In genomic region chr3:27603905-27604620, GRCm38 (mm10) we compare ENCODE assay signal across 14 mouse cellular contexts.
DNase-seq lines count a peak whose midpoint lies in the region; ATAC-seq and TF ChIP-seq lines count a peak whose summit lies in the region.
"Had no signal": no experiment of that assay in that cellular context is flagged by ENCODE, and none has a peak within 500 bp of the region (broad histone marks: within the 10 kb centered on the region; RNA-seq: fewer than 3 reads in every experiment).

No protein-coding gene starts in this region.

- no peak overlapping the region for H3K9ac ChIP-seq in liver, adult 2 months (ENCODE audit: low read depth, low read length)
- no peak overlapping the region for H3K9ac ChIP-seq in liver, embryonic 12.5 days
- no peak overlapping the region for H3K9ac ChIP-seq in limb, embryonic 15.5 days
- H3K9ac ChIP-seq: liver, embryonic 15.5 days; midbrain, embryonic 12.5 days; stomach, embryonic 15.5 days had no signal

- no peak overlapping the region for H3K4me3 ChIP-seq in liver, adult 2 months (ENCODE audit: insufficient read depth, low read depth, low read length)
- H3K4me3 ChIP-seq in liver, embryonic 12.5 days = no peak overlapping the region
- H3K4me3 ChIP-seq in kidney, adult 2 months (ENCODE audit: insufficient read depth, low read depth, low read length) = no peak overlapping the region
- no peak overlapping the region for H3K4me3 ChIP-seq in limb, embryonic 15.5 days
- H3K4me3 ChIP-seq: liver, embryonic 15.5 days; midbrain, embryonic 12.5 days; stomach, embryonic 15.5 days had no signal

- 22% methylated on average over 13 of the region's 13 CpGs for WGBS in liver, adult 2 months
- WGBS in liver, embryonic 12.5 days (ENCODE audit: insufficient replicate concordance) = 77% methylated on average over 13 of the region's 13 CpGs
- 34% methylated on average over 13 of the region's 13 CpGs for WGBS in kidney, adult 2 months
- 40% methylated on average over 13 of the region's 13 CpGs for WGBS in limb, embryonic 15.5 days

- H3K9me3 ChIP-seq in liver, embryonic 12.5 days (replicated peaks) = no peaks in the 10 kb centered on the region
- no peaks in the 10 kb centered on the region for H3K9me3 ChIP-seq in limb, embryonic 15.5 days
- H3K9me3 ChIP-seq: liver, embryonic 15.5 days; midbrain, embryonic 12.5 days; stomach, embryonic 15.5 days had no signal

- no peaks in the 10 kb centered on the region for H3K27me3 ChIP-seq in liver, adult 2 months (ENCODE audit: control insufficient read depth, insufficient read depth, low read length)
- peaks cover 6% of the 10 kb centered on the region for H3K27me3 ChIP-seq in liver, embryonic 12.5 days (replicated peaks)
- no peaks in the 10 kb centered on the region for H3K27me3 ChIP-seq in kidney, adult 2 months (replicated peaks; ENCODE audit: control insufficient read depth, insufficient read depth, low read length)
- no peaks in the 10 kb centered on the region for H3K27me3 ChIP-seq in limb, embryonic 15.5 days
- H3K27me3 ChIP-seq: liver, embryonic 15.5 days; midbrain, embryonic 12.5 days; stomach, embryonic 15.5 days had no signal

- no peak overlapping the region for H3K4me2 ChIP-seq in liver, embryonic 12.5 days
- no peak overlapping the region for H3K4me2 ChIP-seq in limb, embryonic 15.5 days
- H3K4me2 ChIP-seq: liver, embryonic 15.5 days; midbrain, embryonic 12.5 days; stomach, embryonic 15.5 days had no signal

- H3K79me2 ChIP-seq in liver, adult 2 months (ENCODE audit: control insufficient read depth, insufficient read depth, low read length) = peaks cover 21% of the 10 kb centered on the region; the same call in 1 of the 2 replicates

- H3K27ac ChIP-seq in liver, adult 2 months (replicated peaks; ENCODE audit: insufficient read depth, low read depth, low read length) = no peak overlapping the region
- H3K27ac ChIP-seq in liver, embryonic 12.5 days = no peak overlapping the region
- no peak overlapping the region for H3K27ac ChIP-seq in kidney, adult 2 months (ENCODE audit: insufficient read depth, low read depth, low read length)
- peak overlapping the region; percentile 47; the same call in 1 of the 2 replicates for H3K27ac ChIP-seq in limb, embryonic 15.5 days
- H3K27ac ChIP-seq: hindbrain, postnatal 0 days; liver, embryonic 15.5 days; midbrain, embryonic 12.5 days; stomach, embryonic 15.5 days had no signal

- peaks cover 26% of the 10 kb centered on the region for H3K4me1 ChIP-seq in liver, adult 2 months (ENCODE audit: control insufficient read depth, insufficient read depth, low read length)
- H3K4me1 ChIP-seq in liver, embryonic 12.5 days = peaks cover 21% of the 10 kb centered on the region
- peaks cover 22% of the 10 kb centered on the region for H3K4me1 ChIP-seq in kidney, adult 2 months (ENCODE audit: control insufficient read depth, insufficient read depth, low read length)
- peaks cover 68% of the 10 kb centered on the region for H3K4me1 ChIP-seq in limb, embryonic 15.5 days

- no peaks in the 10 kb centered on the region for H3K36me3 ChIP-seq in liver, adult 2 months (ENCODE audit: control insufficient read depth, insufficient read depth, low read length)
- H3K36me3 ChIP-seq in liver, embryonic 12.5 days = no peaks in the 10 kb centered on the region
- H3K36me3 ChIP-seq in kidney, adult 2 months (ENCODE audit: control insufficient read depth, insufficient read depth, low read length) = no peaks in the 10 kb centered on the region
- no peaks in the 10 kb centered on the region for H3K36me3 ChIP-seq in limb, embryonic 15.5 days
- H3K36me3 ChIP-seq: liver, embryonic 15.5 days; midbrain, embryonic 12.5 days; stomach, embryonic 15.5 days had no signal

- no peak for ATAC-seq in liver, embryonic 12.5 days
- no peak for ATAC-seq in limb, embryonic 15.5 days (ENCODE audit: insufficient number of reproducible peaks, low FRiP score, low TSS enrichment, low read depth)
- ATAC-seq: forebrain, embryonic 16.5 days; hindbrain, postnatal 0 days had no signal

- TF ChIP-seq POLR2A in liver, adult 2 months (IDR thresholded peaks at IDR 0.05; ENCODE audit: extremely low read depth, insufficient read depth, low read length) = no peak
- TF ChIP-seq POLR2A in kidney, adult 2 months (IDR thresholded peaks at IDR 0.05; ENCODE audit: low read depth, low read length) = no peak

- DNase-seq in adrenal gland, adult 2 months = peak; percentile 56
- DNase-seq in adrenal gland, adult 8-10 months = no peak
- peak; percentile 73 for DNase-seq in liver, adult 2 months (ENCODE audit: extremely low read depth, low read depth, low spot score)
- DNase-seq in kidney, adult 2 months = peak; percentile 88
- no peak for DNase-seq in right cerebral cortex, postnatal 36 days (ENCODE audit: low spot score in 2 of 2)
- DNase-seq in embryo, embryonic 9.5 days (ENCODE audit: extremely low spot score) = no peak
- DNase-seq: cerebellum, adult 9-11 months had no signal

- no peak for TF ChIP-seq CTCF in liver, adult 2 months (IDR thresholded peaks at IDR 0.05; ENCODE audit: low read depth, low read length)
- TF ChIP-seq CTCF in kidney, adult 2 months (conservative IDR thresholded peaks at IDR 0.05; ENCODE audit: insufficient read depth, insufficient read length, low read depth, low read length) = no peak

Comparison
In these comparisons a context has a peak if more than half of its experiments do, and no peak if none do; other contexts are left out.
1. DNase-seq: peak in adrenal gland, adult 2 months (single experiment), liver, adult 2 months (single experiment) and kidney, adult 2 months (single experiment); none in adrenal gland, adult 8-10 months (single experiment), right cerebral cortex, postnatal 36 days (0 of 2) and embryo, embryonic 9.5 days (single experiment).